Mouse (Mus musculus) thymus, postnatal 4 days (tissue): Measurements from ENCODE around the gene March1.

Source experiments
- DNase-seq: peaks from one replicate; pipeline ENCODE4 v3.0.0; 2021

Gene March1

DNA sequence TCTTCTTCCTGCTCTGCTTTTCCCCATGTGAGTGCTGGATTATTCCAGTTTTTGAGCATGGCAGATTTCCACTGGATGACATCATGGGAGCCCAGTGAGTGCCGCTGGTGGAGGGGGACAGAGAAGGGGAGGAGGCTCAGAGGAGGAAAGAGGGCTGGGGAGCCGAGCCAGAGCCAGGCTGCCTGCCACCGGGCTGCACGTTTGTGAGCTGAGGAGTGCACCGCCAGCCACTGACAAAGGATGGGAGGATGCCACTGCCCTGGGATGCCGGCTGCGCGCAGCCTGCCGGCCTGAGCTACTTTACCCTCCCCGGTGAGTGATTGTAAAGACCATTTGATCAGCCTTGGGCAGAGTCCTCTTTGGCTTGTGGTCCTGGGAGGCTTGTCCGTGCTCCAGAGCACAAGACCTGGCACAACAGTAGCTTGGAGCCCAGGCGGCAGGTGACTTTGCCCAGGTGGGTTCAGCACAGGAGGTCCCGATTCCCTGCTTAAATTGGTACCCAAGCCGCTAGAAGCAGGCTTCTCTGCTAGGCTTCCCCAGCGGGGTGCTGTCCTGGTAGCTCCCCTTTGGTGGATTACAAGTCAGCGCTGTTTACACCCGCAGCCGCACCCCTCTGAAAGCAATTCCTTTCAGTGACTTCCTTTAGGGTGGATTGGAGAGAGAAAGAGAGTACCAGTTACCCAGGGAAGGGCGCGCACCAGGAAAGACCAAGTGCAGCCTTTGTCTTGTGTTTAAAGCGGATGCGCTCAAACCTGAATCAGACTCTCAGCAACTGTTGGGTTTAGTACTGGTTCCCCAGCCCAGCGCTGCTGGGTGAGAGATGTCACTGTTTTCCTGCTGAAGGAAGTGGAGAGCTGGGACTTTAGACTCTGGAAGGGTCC, at the start of gene March1:
Gene March1 (plus strand): TSS at position 30 of the 881 bp plus-strand sequence.
- no peak for DNase-seq

DNA sequence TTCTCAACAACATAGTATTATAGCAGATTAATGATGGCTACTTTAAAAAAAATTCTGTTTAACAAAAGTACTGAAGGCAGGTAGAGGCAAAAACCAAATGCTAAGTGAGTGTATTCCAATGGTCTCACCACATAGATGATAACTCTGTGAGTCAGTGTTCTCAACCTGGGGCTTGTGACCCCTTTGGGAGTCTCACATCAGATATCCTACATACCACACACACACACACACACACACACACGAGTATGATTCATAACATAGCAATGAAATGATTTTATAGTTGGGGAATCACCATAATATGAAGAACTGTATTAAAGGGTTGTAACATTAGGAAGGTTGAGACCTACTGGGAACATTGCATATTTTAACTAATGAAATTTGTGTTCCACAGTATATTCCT, 30.8 kb upstream of the March1 start:
- no peak for DNase-seq

DNA sequence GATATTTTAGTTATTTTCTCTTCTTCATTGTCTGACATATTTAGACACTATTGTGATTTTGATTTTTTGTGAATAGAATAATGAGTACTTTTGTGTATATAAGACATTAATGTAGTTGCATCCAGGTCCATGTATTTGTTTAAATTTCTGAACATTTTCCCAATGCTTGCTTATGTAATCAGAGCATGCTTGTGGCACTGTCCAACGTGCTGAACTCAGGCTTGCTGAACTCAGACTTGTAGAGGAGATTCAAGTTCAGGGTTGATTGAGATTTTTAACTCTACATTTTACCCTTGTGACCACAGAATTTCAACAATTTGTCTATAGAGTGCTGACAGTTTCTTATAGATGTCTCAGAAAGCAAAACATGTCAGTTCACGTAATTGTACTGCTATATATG, 14.5 kb upstream of the March1 start:
- no peak for DNase-seq

DNA sequence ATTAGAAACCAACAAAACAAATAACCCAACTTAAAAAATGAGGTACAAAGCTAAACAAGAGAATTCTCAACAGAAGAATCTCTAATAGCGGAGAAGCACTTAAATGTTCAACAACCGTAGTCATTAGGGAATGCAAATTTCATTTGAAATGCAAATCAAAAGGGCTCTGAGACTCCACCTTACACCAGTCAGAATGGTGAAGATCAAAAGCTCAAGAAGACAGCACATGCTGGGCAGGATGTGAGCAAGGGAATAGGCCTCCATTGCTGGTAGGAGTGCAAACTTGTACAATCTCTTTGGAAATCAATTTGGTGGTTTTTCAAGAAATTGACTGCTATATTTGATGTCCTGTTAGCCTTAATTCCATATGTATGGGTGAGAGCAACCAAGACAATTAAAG, 8.2 kb upstream of the March1 start:
- DNase-seq: no peak

DNA sequence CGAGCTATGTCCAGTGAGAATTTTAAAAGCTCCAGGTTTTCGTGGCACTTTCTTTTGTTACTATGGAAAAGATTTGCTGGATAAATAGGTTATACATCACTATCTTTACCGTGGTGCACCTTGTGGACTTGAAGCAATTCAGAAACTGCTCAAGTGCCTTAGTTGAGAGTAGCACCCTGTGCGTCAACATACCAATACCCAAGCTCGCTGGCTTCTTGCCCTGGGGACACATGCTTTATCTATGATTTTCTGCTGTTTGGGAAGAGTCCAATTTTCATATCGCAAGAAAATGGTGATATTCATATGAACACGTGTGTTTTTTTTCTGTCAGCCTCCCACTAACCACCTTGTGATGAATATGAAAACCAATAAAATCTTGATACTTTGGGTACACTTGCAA, 1.3 kb downstream of the March1 start:
- no peak for DNase-seq

DNA sequence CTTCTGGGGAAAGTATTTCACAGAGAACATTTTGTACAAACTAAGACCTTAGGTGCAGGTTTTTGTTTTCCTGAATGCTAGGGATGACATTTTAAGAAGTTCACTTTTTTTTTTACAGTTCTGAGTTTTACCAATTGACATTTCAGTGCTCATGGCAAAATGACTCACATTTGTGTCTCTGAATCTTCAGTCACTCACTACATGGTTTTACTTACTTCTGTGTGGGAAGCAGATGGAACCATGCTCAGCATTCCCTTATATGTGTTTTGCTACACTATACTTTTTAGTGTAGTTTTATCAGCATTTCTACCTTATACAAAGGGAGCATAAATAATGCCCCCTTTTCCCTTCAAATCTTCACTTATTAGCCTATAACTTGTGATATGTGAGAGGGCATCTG, 27.2 kb downstream of the March1 start:
- DNase-seq: no peak

DNA sequence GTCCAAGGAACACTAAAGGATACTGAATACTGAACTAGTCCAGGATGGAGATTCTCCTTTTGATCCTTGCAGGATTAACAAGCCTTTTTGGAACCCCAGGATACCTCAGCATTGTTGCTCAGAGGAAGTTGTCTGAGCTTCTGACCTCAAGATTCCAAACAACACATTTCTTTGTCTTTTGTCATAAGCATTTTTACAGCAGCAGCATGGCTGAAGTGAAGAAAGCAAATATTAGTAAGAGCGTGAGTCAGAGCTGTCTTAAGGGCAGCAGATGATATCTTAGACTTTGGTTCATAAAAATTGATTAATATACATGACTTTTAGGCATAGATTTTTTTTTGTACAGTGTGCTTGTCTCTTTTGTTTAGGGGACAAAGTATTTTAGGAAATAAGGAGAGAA, 27.8 kb downstream of the March1 start:
- no peak for DNase-seq

DNA sequence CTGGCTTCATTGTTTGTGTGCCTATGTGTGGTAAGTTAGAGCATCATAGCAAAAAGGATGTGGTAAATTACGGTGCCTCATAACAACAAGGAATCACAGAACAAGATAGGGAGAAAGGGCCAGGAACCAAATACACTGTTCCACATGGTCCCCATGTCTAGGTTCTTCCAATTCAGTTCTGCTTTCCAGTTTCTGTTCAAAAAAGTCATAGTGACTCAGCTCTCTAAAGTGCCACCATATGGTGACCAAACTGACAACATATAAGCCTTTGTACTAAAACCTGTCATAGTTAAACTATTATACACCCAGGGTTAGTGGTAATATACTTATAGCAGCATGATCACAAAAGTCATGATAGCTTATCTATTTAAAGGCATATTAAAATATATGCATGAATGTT, 28.2 kb downstream of the March1 start:
- no peak for DNase-seq

DNA sequence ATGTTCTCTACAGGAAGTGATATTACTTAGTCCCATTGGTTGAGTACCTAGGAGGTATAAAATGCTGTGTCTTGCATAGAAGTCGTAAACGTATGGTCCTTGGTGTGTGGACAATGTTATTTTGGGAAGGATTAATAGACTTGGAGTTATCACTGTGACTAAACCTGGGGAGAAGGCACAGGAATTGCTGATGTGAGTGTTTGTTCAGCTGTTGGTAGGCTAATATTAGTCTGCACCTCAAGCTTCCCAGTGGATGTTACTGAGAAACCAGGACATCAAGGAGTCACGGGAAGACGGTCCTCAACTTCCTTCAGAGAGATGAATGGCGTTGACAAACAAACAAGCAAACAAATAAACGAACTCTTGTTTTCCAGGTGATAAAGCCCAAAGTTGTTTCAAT, 38.2 kb downstream of the March1 start:
- no peak for DNase-seq

DNA sequence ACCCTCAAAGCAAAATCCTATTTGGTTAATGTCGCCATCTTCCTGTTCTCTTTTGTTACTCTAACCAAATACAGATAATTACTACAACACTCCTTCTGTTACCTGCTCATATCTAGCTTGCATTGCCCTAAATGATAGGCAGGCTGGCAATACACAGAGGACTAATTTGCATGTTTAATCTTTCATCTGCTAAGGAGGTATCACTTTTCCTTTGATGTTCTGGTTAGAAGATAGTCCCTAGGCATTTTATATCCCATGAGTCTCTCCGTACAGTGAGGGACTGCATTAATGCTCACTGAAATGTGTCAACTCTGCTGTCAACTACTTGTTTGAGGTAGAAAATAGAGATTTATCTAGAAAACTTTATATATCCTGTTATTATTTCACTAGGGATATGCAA, 44.2 kb downstream of the March1 start:
- DNase-seq: no peak

DNA sequence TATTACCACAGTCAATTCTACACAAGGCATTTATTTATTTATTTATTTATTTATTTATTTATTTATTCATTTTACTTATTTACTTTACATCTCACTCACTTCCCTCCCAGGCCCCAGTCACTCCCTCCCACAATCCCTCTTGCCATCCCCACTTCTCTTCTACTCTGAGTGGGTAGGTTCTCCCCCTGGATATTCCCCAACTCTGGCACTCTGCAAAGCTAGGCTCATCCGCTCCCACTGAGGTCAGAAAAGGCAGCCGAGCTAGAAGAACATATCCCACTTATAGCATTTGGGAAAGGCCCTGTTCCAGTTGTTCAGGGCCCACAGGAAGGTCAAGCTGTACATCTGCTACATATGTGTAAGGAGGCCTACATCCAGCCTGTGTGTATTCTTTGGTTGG, 48.1 kb downstream of the March1 start:
- no peak for DNase-seq

DNA sequence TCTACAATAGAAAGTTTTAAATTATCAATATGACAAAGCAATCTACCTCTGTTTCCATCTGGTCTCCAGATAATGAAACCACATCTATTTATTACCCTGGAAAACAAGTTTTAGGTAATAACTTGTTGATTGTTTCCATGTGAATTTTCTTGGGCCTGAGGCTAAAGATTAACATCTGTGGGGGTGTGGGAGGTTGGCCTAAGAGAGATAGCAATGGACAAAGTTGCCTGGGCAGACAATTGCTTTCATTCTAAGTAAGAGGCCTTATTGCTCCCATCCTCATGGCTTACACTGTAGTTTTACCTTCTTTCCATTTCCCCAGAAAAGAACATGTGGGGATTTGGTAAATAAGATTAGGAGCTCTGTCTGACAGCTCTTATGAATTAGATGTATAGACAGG, 125.4 kb downstream of the March1 start:
- no peak for DNase-seq

DNA sequence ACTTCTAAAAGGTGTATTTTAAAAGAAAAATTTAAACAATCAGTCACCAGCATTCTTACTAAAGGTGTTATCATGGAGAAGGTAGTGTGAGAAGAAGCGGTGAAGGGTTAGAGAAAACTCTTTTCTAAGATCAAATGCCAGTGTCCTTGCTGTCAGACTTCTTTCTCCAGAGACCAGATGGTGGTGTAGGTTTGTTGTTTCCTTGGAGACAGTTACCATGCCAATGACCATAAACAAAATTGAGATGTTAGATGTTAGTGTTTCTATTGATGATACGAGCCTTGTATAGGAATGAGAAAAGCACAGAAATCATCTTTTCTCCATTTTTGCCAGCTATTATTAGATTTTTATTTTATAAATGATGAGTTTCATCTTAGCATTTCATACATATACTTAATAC, 158.1 kb downstream of the March1 start:
- no peak for DNase-seq

DNA sequence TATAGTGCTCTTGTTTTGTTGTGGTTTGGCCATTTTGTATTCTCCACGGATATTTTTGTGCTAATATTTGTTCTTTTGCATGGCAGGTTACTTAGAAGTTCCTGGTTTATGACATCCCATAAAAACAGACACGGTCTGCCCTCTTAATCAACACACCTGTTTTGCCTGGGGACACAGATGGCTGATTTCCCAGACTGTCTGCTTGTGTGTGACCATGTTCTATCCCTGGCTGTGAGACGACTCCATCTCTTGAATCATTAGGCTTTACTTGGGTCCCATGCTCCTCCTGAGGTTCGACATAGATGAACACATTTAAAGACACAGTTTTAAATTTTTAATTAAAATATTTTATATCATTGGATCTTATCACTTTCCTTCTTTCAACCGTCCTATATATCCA, 163.5 kb downstream of the March1 start:
- DNase-seq: no peak

DNA sequence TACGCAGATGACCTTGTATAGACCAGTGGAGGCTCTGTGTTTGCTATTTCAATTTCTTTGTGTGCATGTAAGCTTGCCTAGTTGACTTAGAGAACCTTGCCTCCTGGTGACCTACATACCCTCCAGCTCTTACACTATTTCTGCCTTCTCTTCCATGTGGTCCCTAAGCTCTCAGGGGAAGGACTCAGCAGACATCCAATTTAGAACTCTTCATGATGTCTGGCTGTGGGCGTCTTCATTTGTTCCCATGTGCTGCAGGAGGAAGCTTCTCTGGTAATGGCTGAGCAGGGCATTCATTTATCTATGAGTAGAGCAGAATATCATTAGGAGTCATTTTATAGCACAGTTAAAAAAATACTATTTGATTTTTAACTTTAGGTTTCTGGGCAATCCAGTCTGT, 195.3 kb downstream of the March1 start:
- DNase-seq: no peak

DNA sequence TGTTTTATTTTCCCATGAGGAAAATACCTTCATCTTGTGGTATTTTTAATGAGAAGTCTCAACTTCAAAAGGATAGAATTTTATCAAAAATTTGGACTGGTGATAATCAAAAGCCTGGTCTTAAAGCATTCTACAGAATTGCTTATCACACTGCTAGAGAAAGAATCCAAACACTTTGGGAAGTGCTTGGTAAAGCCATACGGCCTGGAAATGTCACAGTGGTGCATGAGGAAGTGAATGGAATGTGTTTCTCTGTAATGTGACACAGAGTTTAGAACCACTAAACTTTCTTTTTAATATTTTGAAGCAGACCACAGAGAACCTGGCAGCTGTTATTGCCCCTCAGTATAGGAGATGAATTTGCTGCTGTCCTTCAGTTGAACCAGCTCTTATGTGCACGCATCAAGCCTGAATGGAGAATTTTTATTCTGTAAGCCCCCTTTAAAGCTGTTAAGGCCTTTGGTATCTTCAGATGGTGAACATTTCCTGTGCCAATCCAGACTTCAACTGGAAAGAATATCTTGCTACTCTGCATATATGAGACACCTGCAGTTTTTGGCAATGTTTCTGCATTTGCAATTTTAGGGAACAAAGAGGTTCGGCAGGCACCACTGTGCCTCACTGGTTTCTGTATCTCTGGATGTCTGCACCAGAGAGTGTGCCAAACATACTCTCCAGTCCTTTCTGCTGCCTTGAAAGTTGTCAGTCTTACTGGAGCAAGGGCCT, 304.8 kb downstream of the March1 start:
- no peak for DNase-seq

DNA sequence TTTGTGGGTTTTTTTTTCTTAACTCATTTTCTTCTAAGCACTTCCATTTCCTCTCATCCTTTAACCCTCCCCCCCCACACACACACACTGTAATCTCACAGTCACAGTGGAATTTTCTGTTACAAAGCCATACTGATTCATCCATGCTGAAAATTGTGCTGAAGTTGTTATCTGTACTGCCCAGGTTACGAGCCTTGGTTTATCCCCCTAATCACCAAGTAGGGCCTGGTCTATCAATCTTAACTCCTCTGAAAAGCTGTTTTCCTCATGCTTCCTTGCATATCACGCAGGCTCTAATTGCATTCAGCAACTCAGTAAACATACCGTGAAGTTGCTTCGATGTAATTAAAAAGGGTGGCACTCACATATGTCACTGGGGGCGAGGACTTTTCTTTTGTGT, 339.2 kb downstream of the March1 start:
- DNase-seq: no peak

DNA sequence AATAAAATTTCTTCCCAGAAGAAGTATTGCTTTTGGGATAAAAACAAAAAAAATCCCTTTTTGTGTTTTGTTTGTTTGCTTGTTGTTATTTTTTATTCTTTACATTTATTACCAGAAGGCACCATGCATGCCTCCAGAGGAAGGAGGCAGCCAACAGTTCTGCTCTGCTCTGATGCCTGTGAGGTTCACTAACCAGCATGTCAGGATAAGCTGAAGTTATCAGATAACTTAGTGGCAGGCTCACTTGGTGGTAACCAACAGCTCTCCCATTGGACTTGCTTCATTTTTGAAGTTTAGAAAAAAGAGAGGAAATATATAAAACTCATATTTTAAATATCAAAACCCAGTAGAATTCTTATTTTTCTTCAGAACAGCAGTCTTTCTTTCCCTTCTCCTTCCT, 339.8 kb downstream of the March1 start:
- DNase-seq: no peak

DNA sequence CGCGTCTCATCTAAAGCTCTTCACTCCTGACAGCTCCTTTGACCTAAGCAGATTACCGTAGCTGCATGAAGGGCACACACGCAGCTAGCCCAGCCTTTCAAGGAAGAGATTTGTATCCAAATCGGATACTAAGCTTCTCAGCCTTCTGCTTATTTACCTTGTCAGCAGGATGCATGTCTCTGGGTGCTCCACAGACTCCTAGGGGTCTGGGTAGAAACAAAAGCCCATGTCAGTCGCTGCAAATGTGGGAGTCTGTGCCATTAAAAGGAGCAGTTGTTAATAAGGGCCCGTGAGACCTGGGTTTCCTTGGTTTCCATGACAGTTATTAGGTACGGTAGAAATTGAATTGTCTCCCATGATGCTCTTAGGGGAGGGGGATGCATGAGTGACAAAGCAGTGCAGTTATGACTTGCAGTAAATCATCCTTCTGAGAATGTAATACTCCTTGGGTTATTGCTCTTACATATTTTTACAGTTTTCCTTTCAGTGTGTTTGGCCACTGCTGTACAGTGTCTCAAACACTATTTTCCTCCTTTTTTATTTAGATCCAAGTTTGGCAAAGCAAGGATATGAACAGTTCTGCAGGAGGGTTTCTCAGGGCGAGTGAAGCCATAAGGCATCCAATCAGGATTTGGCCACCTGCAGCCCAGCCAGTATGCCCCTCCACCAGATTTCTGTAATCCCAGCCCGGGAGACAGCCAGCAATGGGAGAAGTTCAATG, 349.0 kb downstream of the March1 start:
- no peak for DNase-seq

DNA sequence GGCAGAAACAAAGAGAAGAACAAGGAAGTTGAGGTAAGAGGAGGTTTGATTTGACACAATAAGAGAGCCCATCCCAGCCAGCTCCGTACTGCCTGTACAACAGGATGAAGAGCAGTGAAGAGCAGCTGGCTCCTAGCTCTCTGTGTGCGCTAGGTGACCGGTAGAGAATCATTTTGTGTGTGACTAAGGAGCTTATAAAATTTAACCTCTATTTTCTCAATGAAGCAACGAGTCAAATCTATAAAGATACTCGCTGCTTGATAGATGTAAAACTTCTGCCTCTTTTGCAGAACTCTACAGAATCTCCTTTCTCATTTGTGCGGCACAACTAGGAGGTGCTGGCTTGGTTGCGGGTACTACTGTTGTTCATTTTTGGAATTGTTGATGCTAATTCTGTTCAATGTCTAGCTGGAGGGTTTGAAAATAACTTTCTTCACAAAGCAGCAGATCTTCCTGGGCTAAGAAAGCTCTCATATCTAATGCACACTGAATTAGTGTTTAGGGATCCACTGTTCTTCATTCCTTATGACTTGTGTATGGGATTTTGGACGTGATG, 349.6 kb downstream of the March1 start:
- no peak for DNase-seq

DNA sequence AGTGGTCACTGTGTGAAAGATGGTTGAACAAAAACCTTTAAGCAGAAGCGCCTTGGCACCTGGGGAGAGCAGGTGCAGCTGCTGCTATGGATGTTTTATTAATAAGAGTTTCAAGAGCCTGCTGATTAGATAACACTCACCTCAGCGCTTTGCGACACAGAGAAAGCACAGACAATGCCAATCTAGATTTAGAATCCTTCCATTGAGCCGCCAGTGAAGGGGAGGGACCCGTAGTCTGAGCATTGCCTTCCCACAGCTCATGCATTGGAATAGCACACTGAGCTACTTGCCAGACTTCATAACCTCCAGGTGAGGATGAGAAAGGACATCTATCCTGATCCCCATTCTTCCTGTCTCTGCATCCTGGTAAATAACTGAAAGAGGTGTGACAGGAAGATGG, 359.2 kb downstream of the March1 start:
- DNase-seq: no peak

DNA sequence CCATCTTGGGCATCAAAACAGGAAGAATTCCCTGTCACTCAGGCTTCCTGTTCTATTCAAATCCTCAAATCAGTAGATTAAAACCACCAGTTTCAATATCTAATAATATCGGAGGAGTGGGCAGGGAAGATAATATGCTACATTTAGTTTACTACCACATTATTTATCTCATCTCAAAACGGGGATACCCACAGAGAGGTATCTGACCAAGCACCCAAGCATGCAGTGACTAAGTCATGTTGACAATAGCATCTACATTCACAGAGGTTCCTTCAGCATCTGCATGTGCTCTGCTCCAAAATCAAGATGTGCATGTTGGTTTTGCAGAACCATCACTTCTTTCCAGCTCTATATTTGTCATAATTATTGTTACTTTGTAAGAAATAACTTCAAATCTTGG, 364.3 kb downstream of the March1 start:
- no peak for DNase-seq

DNA sequence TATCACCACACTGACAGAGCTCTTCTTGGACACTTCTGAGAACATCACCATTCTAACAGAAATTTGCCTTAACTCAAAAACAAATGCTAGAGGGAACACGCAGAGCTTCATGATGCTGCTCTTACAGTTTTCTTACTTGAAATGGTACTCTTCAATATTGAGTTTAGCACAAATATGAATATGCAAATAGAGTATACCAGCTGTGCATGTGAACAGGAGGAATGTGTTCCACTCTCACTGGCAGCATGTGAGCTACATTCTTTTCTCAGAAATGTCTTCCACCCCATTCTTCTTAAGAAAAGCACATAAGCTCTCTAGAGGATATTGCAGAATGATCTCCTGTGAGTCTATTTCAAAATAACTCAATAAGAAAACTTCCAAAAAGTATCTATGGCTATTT, 370.0 kb downstream of the March1 start:
- no peak for DNase-seq

DNA sequence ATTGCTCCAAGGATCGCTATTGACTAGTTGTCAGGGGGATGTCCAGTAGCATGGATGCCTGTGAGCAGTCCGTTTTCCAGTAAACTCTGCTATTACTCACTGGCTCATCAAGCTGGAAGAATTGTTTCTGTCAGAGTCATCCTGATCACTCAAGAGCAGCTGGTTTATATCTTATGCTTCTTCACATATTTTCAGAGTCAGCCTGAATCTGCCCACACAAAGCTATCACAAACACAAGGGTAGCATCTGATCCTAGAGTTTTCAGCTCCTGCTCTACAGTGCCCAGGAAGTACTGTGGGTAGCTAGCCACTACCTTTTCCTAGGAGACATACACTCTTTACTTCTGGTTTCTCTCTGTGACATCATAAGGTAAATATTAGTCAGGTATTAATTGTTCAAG, 405.1 kb downstream of the March1 start:
- no peak for DNase-seq
